Mouse (Mus musculus): ENCODE measurements around the gene Ip6k3.
A peak's percentile ranks its signal among the peaks of the same experiment; 100 is the strongest.

Ip6k3 gene

DNA sequence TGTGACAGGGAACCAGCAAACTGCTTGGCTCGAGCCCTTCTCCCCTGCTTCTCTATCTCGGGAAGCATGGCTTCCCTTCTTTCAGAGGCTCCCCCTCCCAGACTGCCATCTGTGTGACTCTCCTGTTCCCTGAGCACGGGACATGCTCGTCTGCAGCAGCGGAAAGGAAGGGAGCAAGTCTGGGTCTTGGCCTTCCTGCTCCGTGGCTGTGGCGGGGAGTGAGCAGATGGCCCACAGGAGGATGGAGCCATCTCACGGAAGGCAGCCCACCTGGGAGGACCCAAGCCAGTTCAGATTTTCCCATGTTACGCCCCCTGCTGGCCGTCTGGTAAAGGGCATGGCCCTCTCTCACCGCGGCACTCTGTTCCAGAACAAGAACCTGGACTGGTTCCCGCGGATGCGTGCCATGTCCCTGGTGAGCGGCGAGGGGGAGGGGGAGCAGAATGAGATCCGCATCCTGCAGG, 47.0 kb downstream of the Ip6k3 start:
- peak in 1 of 2 experiments; percentile 36 for DNase-seq

DNA sequence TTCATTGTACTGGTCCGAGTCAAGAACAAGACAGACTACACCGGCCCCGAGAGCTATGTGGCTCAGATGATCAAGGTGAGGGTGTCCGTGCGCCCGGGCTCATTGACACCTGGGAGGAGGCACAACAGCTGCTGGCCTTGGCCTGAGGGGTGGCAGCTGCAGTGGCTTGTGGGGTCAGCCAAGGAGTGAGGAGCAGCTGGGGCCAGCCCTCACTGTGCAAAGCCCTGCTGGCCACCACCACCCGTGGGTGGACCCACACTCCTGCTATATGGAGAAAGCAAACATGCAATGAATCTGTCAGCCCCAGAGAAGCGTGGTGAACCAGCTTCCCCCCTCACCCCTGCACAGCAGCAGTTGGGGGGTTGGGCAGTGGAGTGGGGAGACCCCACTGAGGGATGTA, 47.6 kb downstream of the Ip6k3 start:
- DNase-seq = no peak

DNA sequence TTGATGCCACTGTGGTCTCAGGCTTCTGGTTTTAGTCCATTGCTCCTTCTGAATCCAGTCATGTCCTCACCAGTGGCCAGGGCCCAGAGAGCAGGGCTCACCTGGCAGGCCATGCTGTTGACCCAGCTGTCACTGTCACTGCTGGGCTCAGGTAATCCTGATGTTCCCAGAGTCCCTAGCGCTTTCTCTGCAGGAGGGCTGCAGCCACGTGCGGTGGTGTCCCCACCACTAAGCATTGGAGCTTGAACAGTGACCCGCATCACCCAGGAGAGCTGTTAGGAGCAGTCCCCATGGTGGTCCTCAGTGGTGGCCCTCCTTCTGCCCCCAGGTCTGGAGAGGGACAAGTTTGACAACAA, 48.1 kb downstream of the Ip6k3 start:
- DNase-seq = no peak

DNA sequence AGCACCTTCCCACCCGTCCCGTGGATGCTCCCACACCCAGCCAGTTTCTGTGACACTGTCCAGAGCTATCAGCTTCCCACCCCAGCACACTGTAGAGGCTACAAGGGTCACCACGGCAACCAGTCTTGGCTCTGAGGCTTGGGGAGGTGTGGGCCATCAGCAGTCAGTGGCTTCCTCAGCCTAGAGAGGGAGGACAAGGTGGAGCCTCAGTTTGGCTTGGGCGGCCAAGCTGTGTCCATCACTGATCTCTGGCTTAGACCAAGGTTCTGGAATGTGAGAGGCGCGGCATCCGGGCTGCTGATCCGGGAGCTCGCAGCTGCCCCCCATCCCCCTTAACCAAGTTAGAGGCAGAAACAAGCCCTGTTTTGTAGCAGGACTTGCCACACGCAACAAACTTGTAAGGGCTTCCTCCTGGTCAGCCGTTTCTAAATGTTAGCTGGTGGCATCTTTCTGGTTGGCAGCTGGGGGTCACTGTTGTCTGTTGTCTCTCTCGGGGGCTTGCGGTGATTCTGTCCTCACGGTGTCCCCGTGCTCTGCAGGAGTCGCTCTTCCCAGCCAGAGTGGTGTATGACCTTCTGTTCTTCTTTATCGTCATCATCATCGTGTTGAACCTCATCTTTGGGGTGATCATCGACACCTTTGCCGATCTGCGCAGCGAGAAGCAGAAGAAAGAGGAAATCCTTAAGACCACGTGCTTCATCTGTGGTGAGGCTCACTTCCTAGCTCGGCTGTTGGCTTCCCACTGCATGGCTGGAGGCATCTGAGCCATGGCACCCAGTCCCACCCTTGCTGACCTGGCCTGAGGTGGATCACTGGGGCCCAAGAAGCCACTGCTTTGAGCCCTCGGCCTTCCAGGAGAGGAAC, 48.7 kb downstream of the Ip6k3 start:
- DNase-seq = no peak

DNA sequence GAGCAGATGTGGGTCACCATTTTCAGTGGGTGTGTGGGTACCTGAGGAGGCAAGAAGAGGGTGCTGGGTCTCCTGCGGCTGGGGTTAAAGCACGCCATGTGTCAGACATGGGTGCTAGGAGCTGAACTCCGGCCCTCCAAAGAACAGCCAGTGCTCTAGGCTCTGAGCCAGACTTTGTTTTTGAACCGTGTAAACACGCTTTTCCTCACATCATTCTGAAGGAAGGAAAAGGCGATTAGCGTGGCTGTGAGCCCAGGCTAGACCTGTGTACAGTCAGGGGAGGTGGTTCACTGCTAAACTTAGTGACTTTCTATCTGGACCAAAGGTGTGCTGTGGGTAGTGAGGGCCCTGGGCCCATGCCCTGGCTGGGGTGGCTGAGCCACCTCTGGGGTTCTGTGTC, 57.5 kb downstream of the Ip6k3 start:
- DNase-seq = no peak

DNA sequence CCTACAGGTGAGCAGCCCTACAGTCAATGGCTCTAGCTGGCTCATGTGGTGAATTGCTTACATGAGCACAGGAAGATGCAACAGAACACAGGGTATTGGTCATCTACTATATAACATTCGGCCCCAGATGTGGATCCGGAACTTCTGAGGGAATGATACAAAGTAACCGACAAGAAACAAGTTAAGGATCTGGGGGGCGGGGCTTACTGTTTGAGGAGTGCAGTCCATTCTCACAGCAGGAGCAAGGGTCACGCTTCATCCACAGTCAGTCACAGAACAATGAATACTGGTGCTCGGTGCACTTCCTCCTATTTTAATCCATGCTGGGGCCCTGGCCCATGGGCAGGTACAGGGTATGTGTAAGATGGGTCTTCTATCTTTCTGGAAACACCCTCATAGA, 59.7 kb downstream of the Ip6k3 start:
- no peak for DNase-seq

DNA sequence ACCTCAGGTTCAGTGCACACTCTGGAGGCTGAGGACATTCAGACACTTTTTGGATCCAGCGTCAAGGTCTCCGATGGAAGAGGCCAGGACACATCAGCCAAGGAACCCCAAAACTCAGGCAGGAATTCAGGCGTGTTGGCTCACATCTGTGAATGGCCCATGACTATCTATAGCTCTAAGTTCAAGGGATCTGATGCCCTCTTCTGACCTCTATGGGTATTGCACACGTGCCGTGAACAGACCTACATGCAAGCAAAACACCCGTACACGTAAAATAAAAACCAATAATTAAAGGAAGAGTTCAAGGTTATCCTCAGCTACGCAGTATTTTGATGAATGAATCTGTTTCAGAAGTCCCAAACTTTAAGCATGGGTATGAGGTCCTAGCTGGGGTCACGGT, 60.9 kb downstream of the Ip6k3 start:
- peak in 1 of 2 experiments; percentile 33 for DNase-seq

DNA sequence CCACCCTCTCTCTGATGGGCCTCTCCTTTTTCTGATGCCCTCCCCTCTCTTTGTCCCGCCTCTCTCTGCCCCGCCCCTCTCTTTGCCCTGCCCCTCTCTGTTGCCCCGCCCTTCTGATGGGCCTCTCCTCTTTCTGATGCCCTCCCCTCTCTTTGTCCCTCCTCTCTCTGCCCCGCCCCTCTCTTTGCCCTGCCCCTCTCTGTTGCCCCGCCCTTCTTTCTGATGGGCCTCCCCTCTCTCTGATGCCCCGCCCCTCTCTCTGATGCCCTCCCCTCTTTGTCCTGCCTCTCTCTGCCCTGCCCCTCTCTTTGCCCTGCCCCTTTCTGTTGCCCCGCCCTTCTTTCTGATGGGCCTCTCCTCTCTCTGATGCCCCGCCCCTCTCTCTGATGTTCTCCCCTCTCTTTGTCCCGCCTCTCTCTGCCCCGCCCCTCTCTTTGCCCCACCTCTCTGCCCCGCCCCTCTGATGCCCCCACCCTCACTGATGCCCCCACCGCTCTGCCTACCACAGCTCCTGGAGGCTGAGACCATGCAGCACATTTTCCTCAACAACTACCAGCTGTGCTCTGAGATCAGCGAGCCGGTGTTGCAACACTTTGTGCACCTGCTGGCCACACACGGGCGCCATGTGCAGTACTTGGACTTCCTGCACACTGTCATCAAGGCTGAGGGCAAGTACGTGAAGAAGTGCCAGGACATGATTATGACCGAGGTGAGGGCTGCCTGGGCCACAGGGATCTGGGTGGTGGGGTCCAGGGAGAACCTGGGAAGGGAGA, 61.7 kb downstream of the Ip6k3 start:
- no peak for DNase-seq

DNA sequence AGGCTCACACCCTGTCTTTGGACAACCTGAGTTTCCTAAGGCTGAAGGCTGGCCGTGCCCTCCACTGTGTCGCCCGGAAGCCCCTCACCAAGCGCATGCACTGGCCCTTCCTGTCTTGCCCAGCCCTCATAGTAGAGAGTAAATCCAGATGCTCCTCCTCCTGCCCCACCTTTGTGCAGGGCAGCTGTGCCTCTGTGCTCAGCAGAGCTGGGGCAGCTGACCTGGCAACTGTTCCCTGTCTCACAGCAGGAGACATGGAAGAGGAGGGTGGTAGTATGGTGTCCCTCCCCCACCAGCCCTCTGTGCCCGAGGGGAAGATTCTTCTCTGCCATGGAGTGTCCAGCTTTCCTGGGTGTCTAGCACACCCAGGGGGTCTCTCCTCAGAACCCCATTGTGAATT, 65.9 kb downstream of the Ip6k3 start:
- DNase-seq = no peak

DNA sequence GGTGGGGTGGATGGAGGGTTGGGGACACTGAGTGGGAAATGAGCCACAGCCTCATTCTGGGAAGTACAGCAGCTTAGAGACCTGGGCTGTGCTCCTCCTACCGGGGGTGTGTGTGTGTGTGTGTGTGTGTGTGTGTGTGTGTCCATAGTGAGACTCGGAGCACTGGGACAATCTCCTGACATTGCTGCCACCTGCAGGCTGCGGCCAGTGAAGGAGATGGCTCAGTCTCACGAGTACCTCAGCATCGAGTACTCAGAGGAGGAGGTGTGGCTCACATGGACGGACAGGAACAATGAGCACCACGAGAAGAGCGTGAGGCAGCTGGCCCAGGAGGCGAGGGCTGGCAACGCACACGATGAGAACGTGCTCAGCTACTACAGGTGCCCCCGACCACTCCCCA, 71.9 kb downstream of the Ip6k3 start:
- no peak for DNase-seq
